Mouse (Mus musculus) limb, embryonic 12.5 days (tissue): ENCODE data around the gene Tchh. TPM values are rescaled to one million over a fixed set of nuclear protein-coding genes. Genes with fewer than 3 reads are reported as not detected.
"Not testable (repeated sequence)": the region's sequence is repeated elsewhere in the genome, so short reads cannot be mapped to it uniquely, and the experiment has no call there.

ENCODE experiments used
- ATAC-seq: fragments of 200-750 bp; cut with Nextera tagmentation; 2 replicates; pipeline ENCODE4 v1.8.0; 2017; ENCODE audit warnings: low read depth, moderate TSS enrichment; ENCODE audit not compliant: insufficient number of reproducible peaks, insufficient read depth, low FRiP score, low TSS enrichment
- H3K27ac ChIP-seq: fragments of 300-500 bp; sonication (generic); 2 replicates; pipeline ENCODE4 v1.5.1; 2016; ENCODE audit warnings: mild to moderate bottlenecking, moderate library complexity
- H3K27me3 ChIP-seq: fragments of 300-500 bp; sonication (generic); 2 replicates; pipeline ENCODE4 v1.6.1; 2016; ENCODE audit warnings: mild to moderate bottlenecking, moderate library complexity
- H3K36me3 ChIP-seq: fragments of 300-500 bp; sonication (generic); 2 replicates; pipeline ENCODE4 v1.6.1; 2016; ENCODE audit warnings: mild to moderate bottlenecking, moderate library complexity
- H3K4me1 ChIP-seq: fragments of 300-500 bp; sonication (generic); replicated peaks from 2 replicates; pipeline ENCODE4 v1.6.1; 2016
- H3K4me2 ChIP-seq: fragments of 300-500 bp; sonication (generic); 2 replicates; pipeline ENCODE4 v1.6.1; 2016; ENCODE audit warnings: mild to moderate bottlenecking, moderate library complexity
- H3K4me3 ChIP-seq: fragments of 300-500 bp; sonication (generic); replicated peaks from 2 replicates; pipeline ENCODE4 v1.5.1; 2016; ENCODE audit warnings: mild to moderate bottlenecking
- H3K9ac ChIP-seq: fragments of 300-500 bp; sonication (generic); replicated peaks from 2 replicates; pipeline ENCODE4 v1.6.1; 2016; ENCODE audit warnings: mild to moderate bottlenecking, moderate library complexity
- H3K9me3 ChIP-seq: fragments of 300-500 bp; sonication (generic); 2 replicates; pipeline ENCODE4 v1.6.1; 2016; ENCODE audit warnings: mild to moderate bottlenecking, moderate library complexity
- WGBS: fragments of 180-500 bp; shearing (Covaris S2); methylation state at CpG from one replicate; pipeline ENCODE4 v1.1.7; 2016; 5-methylcytosine and 5-hydroxymethylcytosine counted together
- polyA plus RNA-seq: library from polyadenylated mRNA; unstranded; fragments of >200 nt; fragmentation: Nextera tagmentation; extraction: Ambion mirVana; gene quantifications from 2 replicates; pipeline ENCODE4 v1.2.1, GENCODE M21; 2016

Gene Tchh
- polyA plus RNA-seq: 0.58 and 0.71 TPM in 2 replicates

DNA sequence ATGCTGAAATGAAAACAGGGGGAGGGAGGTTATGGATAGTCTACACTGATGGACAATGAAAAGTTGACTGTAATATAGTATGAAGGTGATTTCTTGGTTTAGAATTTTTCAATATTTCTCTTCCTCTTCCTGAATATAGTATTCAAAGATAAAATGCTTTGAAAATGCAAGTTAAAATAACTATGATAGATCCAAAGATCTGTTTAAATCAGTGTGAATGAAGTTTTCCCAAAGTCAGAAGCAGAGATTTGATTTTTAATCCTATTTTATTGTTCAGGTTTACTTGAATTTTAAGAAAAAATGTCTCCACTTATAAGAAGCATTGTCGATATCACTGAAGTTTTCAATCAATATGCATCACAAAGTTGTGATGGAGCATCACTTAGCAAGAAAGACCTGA, at the start of gene Tchh:
Gene Tchh (plus strand): TSS at position 301 of the 400 bp plus-strand sequence.
- Histone ChIP-seq H3K4me3 (peak within 1 kb of the TSS; percentile 59; the same call in 1 of the 2 replicates), H3K27ac (no peak within 1 kb of the TSS), H3K9ac (no peak within 1 kb of the TSS), H3K4me1 (peaks cover 18% of the 10 kb centered on the region; the same call in 1 of the 2 replicates), H3K9me3 (no peaks in the 10 kb centered on the region), H3K4me2 (peak within 1 kb of the TSS; percentile 88), H3K36me3 (no peaks in the 10 kb centered on the region), H3K27me3 (peaks cover 50% of the 10 kb centered on the region)
- no peak for ATAC-seq
- WGBS: 87% methylated on average over 1 of the region's 1 CpGs

DNA sequence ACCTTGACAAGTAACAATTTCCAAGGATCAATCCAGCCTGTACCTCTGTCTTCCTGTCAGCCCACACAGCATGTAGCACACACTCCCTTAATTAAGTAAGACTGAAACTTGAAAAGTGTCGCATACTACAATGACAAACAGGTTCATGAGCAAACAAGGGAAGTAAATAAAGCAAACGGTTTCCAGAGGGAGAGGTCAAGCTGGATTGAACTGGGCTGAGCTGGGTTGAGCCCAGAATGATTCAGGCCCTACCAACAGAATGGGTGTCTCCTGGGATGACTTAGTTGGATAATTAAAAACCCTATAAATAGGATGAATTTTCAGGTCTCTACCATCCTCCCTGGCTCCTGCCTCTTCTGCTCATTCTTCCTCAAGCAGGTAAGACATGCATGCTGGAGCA, 48.8 kb upstream of the Tchh start, which contains the start of gene Rptn:
Gene Rptn (plus strand): TSS at position 334 of the 400 bp plus-strand sequence.
- Histone ChIP-seq H3K4me2 (no peak within 1 kb of the TSS), H3K27ac (no peak within 1 kb of the TSS), H3K27me3 (no peaks in the 10 kb centered on the region), H3K9ac (no peak within 1 kb of the TSS), H3K4me1 (no peaks in the 10 kb centered on the region), H3K4me3 (no peak within 1 kb of the TSS), H3K36me3 (no peaks in the 10 kb centered on the region), H3K9me3 (no peaks in the 10 kb centered on the region)
- WGBS: 66% methylated on average over 2 of the region's 2 CpGs
- ATAC-seq: no peak

DNA sequence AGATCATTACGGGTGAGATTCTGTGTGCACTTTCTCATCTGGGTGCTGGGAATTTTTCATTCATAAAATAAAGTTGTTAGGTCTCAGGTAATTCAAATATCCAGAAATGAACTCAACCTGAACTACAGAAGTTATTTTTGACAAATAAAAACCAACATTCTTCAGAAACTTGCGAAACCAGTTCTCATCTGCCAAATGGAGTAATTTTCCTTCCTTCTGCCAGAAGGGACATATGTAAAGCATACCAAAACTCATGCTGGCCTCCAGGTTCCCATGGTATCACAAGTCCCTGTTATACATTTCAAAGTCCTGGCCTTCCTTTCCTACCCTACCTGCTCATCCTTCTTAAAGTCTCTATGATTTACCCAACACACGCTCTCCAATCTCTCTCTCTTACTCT, 38.2 kb upstream of the Tchh start:
- H3K36me3 ChIP-seq: no peaks in the 10 kb centered on the region
- no peak overlapping the region for H3K27ac ChIP-seq
- H3K27me3 ChIP-seq: no peaks in the 10 kb centered on the region
- WGBS: 86% methylated on average over 3 of the region's 3 CpGs
- H3K9ac ChIP-seq: no peak overlapping the region
- no peak overlapping the region for H3K4me2 ChIP-seq
- no peaks in the 10 kb centered on the region for H3K9me3 ChIP-seq
- H3K4me1 ChIP-seq: no peaks in the 10 kb centered on the region
- no peak overlapping the region for H3K4me3 ChIP-seq
- no peak for ATAC-seq

DNA sequence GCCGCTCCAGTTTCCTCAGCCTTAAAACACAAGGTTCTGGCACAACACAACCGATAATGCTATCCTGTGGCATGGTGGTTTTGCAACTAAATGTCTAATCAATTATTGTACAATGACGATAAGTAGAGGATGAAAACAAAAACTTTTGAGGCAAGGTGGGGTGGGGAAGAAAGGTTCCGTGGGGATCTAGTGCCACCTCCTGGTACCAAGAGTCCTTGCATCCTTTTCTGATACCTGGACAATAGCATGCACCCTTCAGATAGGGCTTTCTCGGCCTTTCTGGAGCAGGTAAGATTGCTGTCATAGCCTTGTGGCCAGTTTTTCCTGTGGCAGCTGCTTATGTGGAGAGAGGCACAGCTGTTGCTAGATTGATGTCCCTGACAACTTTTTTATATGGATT, 35.1 kb upstream of the Tchh start:
- H3K4me1 ChIP-seq: no peaks in the 10 kb centered on the region
- H3K27ac ChIP-seq: no peak overlapping the region
- 29% methylated on average over 5 of the region's 5 CpGs for WGBS
- no peaks in the 10 kb centered on the region for H3K27me3 ChIP-seq
- no peaks in the 10 kb centered on the region for H3K36me3 ChIP-seq
- no peak for ATAC-seq
- no peak overlapping the region for H3K4me2 ChIP-seq
- H3K4me3 ChIP-seq: no peak overlapping the region
- H3K9ac ChIP-seq: no peak overlapping the region
- no peaks in the 10 kb centered on the region for H3K9me3 ChIP-seq

DNA sequence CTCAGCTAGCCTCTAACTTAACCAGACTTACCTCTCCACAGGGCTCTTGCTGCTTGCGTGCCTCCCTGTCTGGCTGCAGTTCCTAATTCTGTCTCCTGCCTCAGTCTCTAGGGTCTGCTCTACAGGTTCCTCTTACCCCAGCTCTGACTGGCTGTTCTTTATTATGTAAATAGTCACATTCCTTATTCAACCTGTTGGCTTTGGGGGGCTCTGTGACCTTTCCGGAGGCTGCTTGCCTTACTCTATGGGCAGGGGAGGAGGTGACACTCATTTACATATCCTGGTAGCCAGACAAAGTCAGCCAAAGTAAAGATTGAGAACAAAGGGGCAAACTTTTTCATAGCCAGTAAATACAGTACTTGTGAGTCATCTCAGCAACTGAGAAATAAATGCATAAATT, 30.2 kb upstream of the Tchh start:
- WGBS: 24% methylated on average over 2 of the region's 2 CpGs
- no peaks in the 10 kb centered on the region for H3K36me3 ChIP-seq
- no peak for ATAC-seq
- H3K27me3 ChIP-seq: no peaks in the 10 kb centered on the region
- no peaks in the 10 kb centered on the region for H3K9me3 ChIP-seq
- no peak overlapping the region for H3K9ac ChIP-seq
- no peak overlapping the region for H3K27ac ChIP-seq
- H3K4me1 ChIP-seq: no peaks in the 10 kb centered on the region
- H3K4me3 ChIP-seq: no peak overlapping the region
- H3K4me2 ChIP-seq: no peak overlapping the region

DNA sequence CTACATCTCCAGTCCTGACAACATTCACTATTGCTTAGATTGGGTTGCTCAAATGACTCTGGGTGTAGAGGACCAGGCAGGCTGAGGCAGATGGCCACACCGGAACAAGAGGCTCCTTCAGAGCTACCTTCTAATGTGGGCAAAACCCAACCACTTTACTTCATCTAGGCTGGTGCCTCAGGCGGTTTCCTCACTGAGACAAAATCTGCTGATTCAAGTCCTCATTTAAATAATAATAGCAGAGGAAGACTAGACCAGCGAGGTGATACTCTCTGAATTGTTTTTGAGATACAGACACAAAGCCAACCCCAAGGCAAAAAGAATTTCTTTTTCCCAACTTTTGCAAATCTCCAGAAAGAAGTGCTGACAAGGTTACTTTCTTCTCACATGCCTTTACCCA, 10.5 kb upstream of the Tchh start:
- H3K9ac ChIP-seq: no peak overlapping the region
- H3K36me3 ChIP-seq: no peaks in the 10 kb centered on the region
- no peak overlapping the region for H3K4me3 ChIP-seq
- H3K27ac ChIP-seq: no peak overlapping the region
- H3K9me3 ChIP-seq: no peaks in the 10 kb centered on the region
- 64% methylated on average over 3 of the region's 3 CpGs for whole genome bisulfite sequencing
- ATAC-seq: no peak
- H3K4me2 ChIP-seq: no peak overlapping the region
- no peaks in the 10 kb centered on the region for H3K4me1 ChIP-seq
- no peaks in the 10 kb centered on the region for H3K27me3 ChIP-seq

DNA sequence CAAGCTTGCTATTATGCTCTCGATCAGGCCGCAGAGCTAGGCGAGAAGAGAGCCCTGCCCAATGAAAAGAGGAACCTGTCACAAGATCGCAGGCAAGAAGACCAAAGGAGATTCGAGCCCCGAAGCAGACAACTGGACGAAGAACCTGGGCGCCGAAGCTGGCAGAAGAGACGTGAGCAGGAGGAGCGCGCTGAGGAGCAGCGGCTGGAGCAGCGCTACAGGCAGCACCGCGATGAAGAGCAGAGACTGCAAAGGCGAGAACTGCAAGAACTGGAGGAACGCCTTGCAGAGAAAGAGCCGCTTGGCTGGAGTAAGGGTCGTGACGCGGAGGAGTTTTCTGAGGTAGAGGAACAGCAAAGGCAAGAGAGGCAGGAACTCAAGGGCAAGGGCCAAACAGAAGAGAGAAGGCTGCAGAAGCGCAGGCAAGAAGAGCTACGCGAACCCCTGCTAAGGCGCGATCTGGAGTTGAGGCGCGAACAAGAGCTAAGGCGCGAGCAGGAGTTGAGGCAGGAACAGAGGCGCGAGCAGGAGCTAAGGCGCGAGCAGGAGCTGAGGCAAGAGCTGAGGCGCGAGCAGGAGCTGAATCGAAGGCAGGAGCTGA, 1.5 kb downstream of the Tchh start:
- under 1% methylated on average over 38 of the region's 38 CpGs for WGBS
- ATAC-seq: no peak
- Histone ChIP-seq H3K4me2 (peak overlapping the region; percentile 88), H3K9me3 (no peaks in the 10 kb centered on the region), H3K9ac (peak overlapping the region; percentile 47; the same call in 1 of the 2 replicates), H3K27ac (no peak overlapping the region), H3K36me3 (no peaks in the 10 kb centered on the region), H3K27me3 (peaks cover 59% of the 10 kb centered on the region), H3K4me3 (peak overlapping the region; percentile 59), H3K4me1 (peaks cover 18% of the 10 kb centered on the region; the same call in 1 of the 2 replicates)

DNA sequence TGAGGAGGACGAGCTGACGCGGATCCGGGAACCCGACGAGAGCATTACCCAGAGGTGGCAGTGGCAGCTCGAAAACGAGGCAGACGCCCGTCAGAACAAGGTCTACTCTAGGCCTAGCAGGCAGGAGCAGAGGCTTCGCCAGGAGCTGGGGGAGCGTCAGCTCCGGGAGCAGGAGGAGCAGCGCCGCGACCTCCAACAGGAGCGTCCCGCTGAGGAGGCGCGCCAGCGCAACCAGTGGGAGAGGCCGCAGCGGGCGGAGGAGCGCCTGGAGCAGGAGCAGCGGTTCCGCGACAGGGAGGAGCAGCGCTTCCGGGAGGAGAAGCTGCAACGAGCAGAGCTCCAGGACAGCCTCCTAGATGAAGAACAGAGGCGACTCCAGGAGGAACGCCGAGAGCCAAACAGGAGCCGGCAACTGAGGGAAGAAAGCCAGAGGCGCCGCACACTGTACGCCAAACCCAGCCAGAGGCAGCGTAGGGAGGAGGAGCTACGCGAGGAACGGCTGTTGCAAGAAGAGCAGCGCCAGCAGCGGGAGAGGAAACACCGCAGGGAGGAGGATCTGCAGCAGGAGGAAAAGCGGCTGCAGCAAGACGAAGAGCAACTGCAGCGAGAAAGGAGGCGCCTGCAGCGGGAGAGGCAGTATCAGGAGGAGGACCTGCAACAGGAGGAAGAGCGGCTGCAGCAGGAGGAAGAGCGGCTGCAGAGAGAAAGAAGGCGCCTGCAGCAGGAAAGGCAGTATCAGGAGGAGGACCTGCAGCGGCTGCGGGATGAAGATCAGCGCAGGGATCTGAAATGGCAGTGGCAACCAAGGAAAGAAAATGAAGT, 2.4 kb downstream of the Tchh start:
- Histone ChIP-seq H3K27me3 (peaks cover 60% of the 10 kb centered on the region), H3K4me2 (peak overlapping the region; percentile 88), H3K4me3 (peak overlapping the region; percentile 59), H3K9ac (peak overlapping the region; percentile 47), H3K4me1 (peaks cover 18% of the 10 kb centered on the region; the same call in 1 of the 2 replicates), H3K9me3 (no peaks in the 10 kb centered on the region), H3K27ac (no peak overlapping the region), H3K36me3 (no peaks in the 10 kb centered on the region)
- ATAC-seq: peak; percentile 85
- WGBS: under 1% methylated on average over 56 of the region's 56 CpGs

DNA sequence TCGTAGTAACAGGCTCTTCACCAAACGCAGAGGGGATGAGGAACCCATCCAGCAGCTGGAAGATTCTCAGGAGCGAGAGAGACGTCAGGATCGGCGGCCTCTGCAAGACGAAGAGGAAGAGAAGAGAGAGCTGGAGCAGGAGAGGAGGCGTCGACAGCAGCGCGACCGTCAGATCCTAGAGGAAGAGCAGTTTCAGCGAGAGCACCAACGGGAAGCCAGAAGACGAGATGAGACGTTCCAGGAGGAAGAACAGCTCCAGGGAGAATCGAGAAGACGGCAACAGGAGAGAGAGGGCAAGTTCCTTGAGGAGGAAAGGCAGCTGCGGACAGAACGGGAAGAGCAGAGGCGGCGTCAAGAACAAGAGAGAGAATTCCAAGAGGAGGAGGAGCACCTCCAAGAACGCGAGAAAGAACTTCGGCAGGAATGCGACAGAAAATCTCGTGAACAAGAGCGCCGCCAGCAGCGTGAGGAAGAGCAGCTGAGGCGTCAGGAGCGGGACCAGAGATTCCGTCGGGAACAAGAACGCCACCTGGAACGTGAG, 3.1 kb downstream of the Tchh start:
- H3K9ac ChIP-seq: peak overlapping the region; percentile 47
- no peak for ATAC-seq
- H3K36me3 ChIP-seq: no peaks in the 10 kb centered on the region
- H3K27ac ChIP-seq: no peak overlapping the region
- peak overlapping the region; percentile 88 for H3K4me2 ChIP-seq
- peaks cover 66% of the 10 kb centered on the region for H3K27me3 ChIP-seq
- under 1% methylated on average over 36 of the region's 36 CpGs for WGBS
- peaks cover 18% of the 10 kb centered on the region; the same call in 1 of the 2 replicates for H3K4me1 ChIP-seq
- H3K4me3 ChIP-seq: peak overlapping the region; percentile 59
- no peaks in the 10 kb centered on the region for H3K9me3 ChIP-seq

DNA sequence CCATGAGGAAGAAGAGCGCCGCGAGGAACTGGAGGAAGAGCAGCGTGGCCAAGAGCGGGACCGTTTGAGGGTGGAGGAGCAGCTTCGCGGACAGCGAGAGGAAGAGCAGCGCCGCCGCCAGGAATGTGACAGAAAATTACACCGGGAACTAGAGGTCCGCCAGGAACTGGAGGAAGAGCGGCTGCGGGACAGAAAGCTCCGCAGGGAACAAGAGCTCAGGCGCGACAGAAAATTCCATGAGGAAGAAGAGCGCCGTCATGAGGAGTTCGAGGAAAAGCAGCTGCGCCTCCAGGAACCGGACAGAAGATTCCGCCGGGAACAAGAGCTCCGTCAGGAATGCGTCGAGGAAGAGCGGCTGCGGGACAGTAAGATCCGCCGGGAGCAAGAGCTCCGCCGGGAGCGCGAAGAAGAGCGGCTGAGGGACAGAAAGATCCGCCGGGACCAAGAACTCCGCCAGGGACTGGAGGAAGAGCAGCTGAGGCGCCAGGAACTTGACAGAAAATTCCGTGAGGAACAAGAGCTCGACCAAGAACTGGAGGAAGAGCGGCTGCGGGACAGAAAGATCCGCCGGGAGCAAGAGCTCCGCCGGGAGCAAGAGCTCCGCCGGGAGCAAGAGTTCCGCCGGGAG, 4.1 kb downstream of the Tchh start:
- peak overlapping the region; percentile 42 for H3K9ac ChIP-seq
- ATAC-seq: no peak
- peak overlapping the region; percentile 59 for H3K4me3 ChIP-seq
- under 1% methylated on average over 54 of the region's 54 CpGs for WGBS
- H3K9me3 ChIP-seq: no peaks in the 10 kb centered on the region
- no peak overlapping the region for H3K27ac ChIP-seq
- no peaks in the 10 kb centered on the region for H3K36me3 ChIP-seq
- H3K4me2 ChIP-seq: peak overlapping the region; percentile 88
- H3K4me1 ChIP-seq: peaks cover 18% of the 10 kb centered on the region; the same call in 1 of the 2 replicates
- peaks cover 58% of the 10 kb centered on the region for H3K27me3 ChIP-seq

DNA sequence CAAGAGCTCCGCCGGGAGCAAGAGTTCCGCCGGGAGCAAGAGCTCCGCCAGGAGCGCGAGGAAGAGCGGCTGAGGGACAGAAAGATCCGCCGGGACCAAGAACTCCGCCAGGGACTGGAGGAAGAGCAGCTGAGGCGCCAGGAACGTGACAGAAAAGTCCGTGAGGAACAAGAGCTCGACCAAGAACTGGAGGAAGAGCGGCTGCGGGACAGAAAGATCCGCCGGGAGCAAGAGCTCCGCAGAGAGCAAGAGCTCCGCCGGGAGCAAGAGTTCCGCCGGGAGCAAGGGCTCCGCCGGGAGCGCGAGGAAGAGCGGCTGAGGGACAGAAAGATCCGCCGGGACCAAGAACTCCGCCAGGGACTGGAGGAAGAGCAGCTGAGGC, 4.6 kb downstream of the Tchh start:
- H3K9me3 ChIP-seq, H3K36me3 ChIP-seq, H3K27ac ChIP-seq, ATAC-seq: not testable (repeated sequence)
- H3K4me2 ChIP-seq: peak overlapping the region; percentile 88
- WGBS: under 1% methylated on average over 32 of the region's 32 CpGs
- H3K4me3 ChIP-seq: peak overlapping the region; percentile 59
- peak overlapping the region; percentile 42 for H3K9ac ChIP-seq
- peaks cover 18% of the 10 kb centered on the region; the same call in 1 of the 2 replicates for H3K4me1 ChIP-seq
- peaks cover 61% of the 10 kb centered on the region for H3K27me3 ChIP-seq
